Mouse (Mus musculus) bone marrow, adult 2 months (tissue): ENCODE data around the gene Insc.

Experiments used
- CTCF ChIP-seq: fragments of 200-500 bp; IDR thresholded peaks from 2 replicates; pipeline ENCODE4 v1.5.1; 2011; ENCODE audit warnings: low read length, control low read depth; ENCODE audit not compliant: control insufficient read depth, insufficient read depth
- POLR2A ChIP-seq: fragments of 200-500 bp; IDR thresholded peaks from 2 replicates; pipeline ENCODE4 v1.6.1; 2011; ENCODE audit warnings: low read depth, mild to moderate bottlenecking, control low read depth, low read length, borderline replicate concordance; ENCODE audit not compliant: control insufficient read depth

- TF ChIP-seq CTCF (no peak), POLR2A (no peak)
Measured at GRCm38 (mm10) chr7:114808341-114808740, 64.8 kb downstream of the Insc start.
